Mouse (Mus musculus) lung, postnatal 0 days (tissue): ENCODE results near the gene Txk. TPM values are rescaled to one million over a fixed set of nuclear protein-coding genes. Genes with fewer than 3 reads are reported as not detected.

Experiments used
- ATAC-seq: fragments of 200-750 bp; cut with Nextera tagmentation; 2 replicates; pipeline ENCODE4 v1.8.0; 2017; ENCODE audit warnings: moderate library complexity
- DNase-seq: peaks from one replicate; pipeline ENCODE4 v3.0.0-alpha.2; 2016; ENCODE audit warnings: low spot score
- H3K27ac ChIP-seq: fragments of 300-500 bp; sonication (generic); 2 replicates; pipeline ENCODE4 v1.5.1; 2014; ENCODE audit warnings: antibody characterized with exemption, mild to moderate bottlenecking, low read length, mixed read lengths
- H3K27me3 ChIP-seq: fragments of 300-500 bp; sonication (generic); replicated peaks from 2 replicates; pipeline ENCODE4 v1.6.1; 2014; ENCODE audit warnings: low read length, mixed read lengths; ENCODE audit not compliant: insufficient read depth
- H3K36me3 ChIP-seq: fragments of 300-500 bp; sonication (generic); 2 replicates; pipeline ENCODE4 v1.6.1; 2014; ENCODE audit warnings: low read length, mixed read lengths; ENCODE audit not compliant: insufficient read depth
- H3K4me1 ChIP-seq: fragments of 300-500 bp; sonication (generic); 2 replicates; pipeline ENCODE4 v1.6.1; 2014; ENCODE audit warnings: antibody characterized with exemption, low read depth, low read length, mixed read lengths; ENCODE audit not compliant: insufficient read depth
- H3K4me2 ChIP-seq: fragments of 300-500 bp; sonication (generic); replicated peaks from 2 replicates; pipeline ENCODE4 v1.6.1; 2014; ENCODE audit warnings: low read depth, mild to moderate bottlenecking, low read length, moderate library complexity, mixed read lengths
- H3K4me3 ChIP-seq: fragments of 300-500 bp; sonication (generic); 2 replicates; pipeline ENCODE4 v1.5.1; 2014; ENCODE audit warnings: low read depth, low read length
- H3K9ac ChIP-seq: fragments of 300-500 bp; sonication (generic); replicated peaks from 2 replicates; pipeline ENCODE4 v1.6.1; 2014; ENCODE audit warnings: low read depth, mild to moderate bottlenecking
- H3K9me3 ChIP-seq: fragments of 300-500 bp; sonication (generic); 2 replicates; pipeline ENCODE4 v1.6.1; 2016; ENCODE audit warnings: low read length, mixed read lengths
- CTCF ChIP-seq: IDR thresholded peaks from 2 replicates; pipeline ENCODE4 v1.5.1; 2016; ENCODE audit warnings: antibody characterized with exemption, mild to moderate bottlenecking
- EP300 ChIP-seq: IDR thresholded peaks from 2 replicates; pipeline ENCODE4 v1.6.1; 2016; ENCODE audit warnings: antibody characterized with exemption, mild to moderate bottlenecking, control low read depth
- WGBS: fragments of 180-500 bp; shearing (Covaris S2); extraction: QIAGEN DNeasy Blood & Tissue Kit; methylation state at CpG from one replicate; pipeline ENCODE4 v1.1.7; 2014; 5-methylcytosine and 5-hydroxymethylcytosine counted together
- polyA plus RNA-seq: library from polyadenylated mRNA; unstranded; fragments of >200 nt; fragmentation: Nextera tagmentation; extraction: Ambion mirVana; gene quantifications from 2 replicates; pipeline ENCODE4 v1.2.1, GENCODE M21; 2015

Txk gene
- polyA plus RNA-seq, 1 experiment from 2014 or later, result 0.19 TPM

DNA sequence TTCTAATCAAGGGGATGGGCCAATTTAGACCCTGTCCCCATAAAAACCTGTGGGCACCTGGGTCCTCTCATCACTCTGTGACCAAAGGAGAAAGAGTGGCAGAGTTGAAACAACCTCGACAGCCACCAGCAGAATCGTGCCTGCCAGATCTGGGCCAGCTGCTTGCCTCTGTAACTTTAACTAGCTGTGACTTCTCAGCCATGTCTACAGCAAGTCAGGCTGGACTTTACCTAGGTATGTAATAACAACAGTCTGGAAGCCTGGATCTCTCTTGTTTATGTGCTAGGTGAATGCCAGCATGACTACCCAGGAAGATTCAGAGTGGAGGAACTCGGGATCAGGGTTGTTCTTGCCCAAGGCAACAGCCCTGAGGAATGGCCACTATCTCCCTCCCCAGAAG is 32.1 kb upstream of the Txk start:
- Histone ChIP-seq H3K4me2 (no peak overlapping the region), H3K4me3 (no peak overlapping the region), H3K36me3 (no peaks in the 10 kb centered on the region), H3K9ac (no peak overlapping the region), H3K4me1 (no peaks in the 10 kb centered on the region), H3K27me3 (no peaks in the 10 kb centered on the region), H3K9me3 (no peaks in the 10 kb centered on the region), H3K27ac (no peak overlapping the region)
- DNase-seq, result no peak
- no peak for ATAC-seq
- WGBS, result 69% methylated on average over 3 of the region's 3 CpGs
- TF ChIP-seq EP300 (no peak), CTCF (no peak)

DNA sequence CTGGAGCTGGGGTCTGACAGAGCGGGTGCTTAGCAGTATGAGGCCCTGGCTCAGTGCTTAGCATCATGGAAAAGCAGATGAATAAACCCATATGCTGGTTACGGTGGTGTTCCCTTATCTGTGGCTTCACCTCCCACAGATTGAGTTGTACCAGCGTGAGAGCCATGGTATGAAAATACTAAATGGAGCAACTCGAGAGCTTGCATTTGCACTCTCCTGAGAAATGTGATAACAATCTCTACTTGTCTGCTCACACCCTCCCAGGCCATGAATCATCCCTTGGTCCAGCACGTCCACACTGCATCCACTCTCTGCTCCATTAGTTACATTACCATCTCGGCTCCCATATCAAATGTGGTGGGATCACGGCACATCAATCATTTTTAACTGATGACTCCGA is 31.4 kb upstream of the Txk start:
- TF ChIP-seq EP300 (no peak), CTCF (no peak)
- Histone ChIP-seq H3K4me1 (no peaks in the 10 kb centered on the region), H3K9me3 (no peaks in the 10 kb centered on the region), H3K4me3 (no peak overlapping the region), H3K36me3 (no peaks in the 10 kb centered on the region), H3K4me2 (no peak overlapping the region), H3K9ac (no peak overlapping the region), H3K27me3 (no peaks in the 10 kb centered on the region), H3K27ac (no peak overlapping the region)
- WGBS, result 67% methylated on average over 8 of the region's 8 CpGs
- DNase-seq, result no peak
- no peak for ATAC-seq

- no peak for ATAC-seq
- no peak overlapping the region for H3K4me2 ChIP-seq
- no peak overlapping the region for H3K27ac ChIP-seq
- no peaks in the 10 kb centered on the region for H3K9me3 ChIP-seq
- no peaks in the 10 kb centered on the region for H3K4me1 ChIP-seq
- no peak overlapping the region for H3K9ac ChIP-seq
- H3K4me3 ChIP-seq, result no peak overlapping the region
- WGBS, result 93% methylated on average over 7 of the region's 7 CpGs
- no peaks in the 10 kb centered on the region for H3K27me3 ChIP-seq
- TF ChIP-seq CTCF (no peak), EP300 (no peak)
- DNase-seq, result no peak
- H3K36me3 ChIP-seq, result no peaks in the 10 kb centered on the region
Measured at GRCm38 (mm10) chr5:72783123-72783522, 30.5 kb upstream of the Txk start.

GRCm38 (mm10) chr5:72781776-72782175 is 29.2 kb upstream of the Txk start:
- no peaks in the 10 kb centered on the region for H3K9me3 ChIP-seq
- no peaks in the 10 kb centered on the region for H3K36me3 ChIP-seq
- no peaks in the 10 kb centered on the region for H3K27me3 ChIP-seq
- no peak; the same call in 1 of the 2 replicates for ATAC-seq
- H3K4me3 ChIP-seq, result no peak overlapping the region
- TF ChIP-seq EP300 (no peak), CTCF (no peak)
- no peaks in the 10 kb centered on the region for H3K4me1 ChIP-seq
- DNase-seq, result peak; percentile 12
- H3K9ac ChIP-seq, result no peak overlapping the region
- no peak overlapping the region for H3K27ac ChIP-seq
- WGBS, result 57% methylated on average over 11 of the region's 11 CpGs
- no peak overlapping the region for H3K4me2 ChIP-seq

DNA sequence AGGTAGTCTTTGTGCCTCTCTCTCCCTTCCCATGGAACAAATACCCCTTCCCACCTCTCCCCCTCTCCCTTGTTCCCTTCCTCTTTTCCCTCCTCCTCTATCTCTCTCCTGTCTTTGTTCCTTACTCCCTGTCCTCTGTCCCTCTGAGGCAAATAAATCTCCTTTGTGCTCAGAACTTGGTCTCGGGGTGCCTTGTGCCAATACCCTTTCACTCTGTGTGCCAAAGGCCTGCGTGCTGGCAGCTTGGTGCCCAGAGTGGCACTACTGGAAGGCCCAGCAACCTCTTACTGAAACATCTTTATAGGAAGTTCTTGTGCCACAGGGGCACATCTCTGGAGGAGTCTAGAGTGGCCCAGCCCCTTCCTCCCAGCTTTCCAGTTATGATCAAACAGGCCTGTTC is 24.0 kb upstream of the Txk start:
- DNase-seq (no peak), ATAC-seq (no peak)
- Histone ChIP-seq H3K9me3 (no peaks in the 10 kb centered on the region), H3K4me2 (no peak overlapping the region), H3K27ac (no peak overlapping the region), H3K27me3 (no peaks in the 10 kb centered on the region), H3K4me3 (no peak overlapping the region), H3K9ac (no peak overlapping the region), H3K36me3 (no peaks in the 10 kb centered on the region), H3K4me1 (no peaks in the 10 kb centered on the region)
- TF ChIP-seq EP300, result no peak
- TF ChIP-seq CTCF, result no peak
- 89% methylated on average over 2 of the region's 2 CpGs for WGBS

- no peaks in the 10 kb centered on the region for H3K27me3 ChIP-seq
- no peak overlapping the region for H3K4me3 ChIP-seq
- no peaks in the 10 kb centered on the region for H3K4me1 ChIP-seq
- TF ChIP-seq EP300, result no peak
- TF ChIP-seq CTCF, result no peak
- 58% methylated on average over 2 of the region's 2 CpGs for WGBS
- H3K36me3 ChIP-seq, result no peaks in the 10 kb centered on the region
- DNase-seq (no peak), ATAC-seq (no peak)
- H3K4me2 ChIP-seq, result no peak overlapping the region
- no peak overlapping the region for H3K9ac ChIP-seq
- no peak overlapping the region for H3K27ac ChIP-seq
- H3K9me3 ChIP-seq, result no peaks in the 10 kb centered on the region
Measured at GRCm38 (mm10) chr5:72776127-72776526, 23.6 kb upstream of the Txk start.

DNA sequence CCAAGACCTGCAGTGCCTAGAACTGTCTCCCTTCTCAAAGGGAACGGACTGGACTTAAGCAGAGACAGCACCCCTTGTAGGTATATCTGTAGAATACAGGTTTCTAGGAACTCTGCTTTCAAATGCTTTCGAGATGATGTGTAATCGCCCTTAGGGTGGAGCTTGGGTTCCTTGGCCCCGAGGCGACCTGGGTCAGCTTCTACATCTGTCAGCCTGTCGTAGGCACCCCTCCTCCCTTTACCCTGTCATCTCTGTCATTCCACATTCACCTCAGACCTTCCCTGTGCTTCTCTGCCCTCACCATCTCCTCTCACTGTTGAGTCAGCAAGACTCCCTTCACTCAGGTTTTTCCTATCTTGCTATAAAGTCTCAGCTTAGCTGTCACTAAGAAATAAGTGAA is 17.3 kb upstream of the Txk start:
- no peaks in the 10 kb centered on the region for H3K36me3 ChIP-seq
- no peak overlapping the region for H3K4me2 ChIP-seq
- ATAC-seq, result no peak
- H3K9me3 ChIP-seq, result no peaks in the 10 kb centered on the region
- H3K27ac ChIP-seq, result no peak overlapping the region
- no peak for TF ChIP-seq EP300
- H3K9ac ChIP-seq, result no peak overlapping the region
- no peaks in the 10 kb centered on the region for H3K4me1 ChIP-seq
- DNase-seq, result no peak
- H3K4me3 ChIP-seq, result no peak overlapping the region
- H3K27me3 ChIP-seq, result no peaks in the 10 kb centered on the region
- WGBS, result 38% methylated on average over 6 of the region's 6 CpGs
